Mouse (Mus musculus) stomach, postnatal 0 days (tissue): ENCODE measurements around the gene Ak4. TPM values are rescaled to one million over a fixed set of nuclear protein-coding genes. Genes with fewer than 3 reads are reported as not detected.
"Not testable (repeated sequence)": the region's sequence is repeated elsewhere in the genome, so short reads cannot be mapped to it uniquely, and the experiment has no call there.

Experiments used
- ATAC-seq: fragments of 200-750 bp; cut with Nextera tagmentation; 2 replicates; pipeline ENCODE4 v1.8.0; 2017; ENCODE audit not compliant: low FRiP score, low TSS enrichment
- DNase-seq: peaks from one replicate; pipeline ENCODE4 v3.0.0-alpha.2; 2016; ENCODE audit warnings: low spot score
- H3K27ac ChIP-seq: fragments of 300-500 bp; sonication (generic); replicated peaks from 2 replicates; pipeline ENCODE4 v1.5.1; 2014; ENCODE audit warnings: mild to moderate bottlenecking, control low read depth
- H3K27me3 ChIP-seq: fragments of 300-500 bp; sonication (generic); 2 replicates; pipeline ENCODE4 v1.6.1; 2014; ENCODE audit warnings: low read length; ENCODE audit not compliant: control insufficient read depth, insufficient read depth
- H3K36me3 ChIP-seq: fragments of 300-500 bp; sonication (generic); 2 replicates; pipeline ENCODE4 v1.6.1; 2014; ENCODE audit warnings: low read length, mixed read lengths; ENCODE audit not compliant: control insufficient read depth, insufficient read depth
- H3K4me1 ChIP-seq: fragments of 300-500 bp; sonication (generic); replicated peaks from 2 replicates; pipeline ENCODE4 v1.6.1; 2014; ENCODE audit warnings: antibody characterized with exemption; ENCODE audit not compliant: control insufficient read depth, insufficient read depth
- H3K4me2 ChIP-seq: fragments of 300-500 bp; sonication (generic); replicated peaks from 2 replicates; pipeline ENCODE4 v1.6.1; 2014; ENCODE audit warnings: low read depth, mild to moderate bottlenecking, control low read depth, moderate library complexity
- H3K4me3 ChIP-seq: fragments of 300-500 bp; sonication (generic); 2 replicates; pipeline ENCODE4 v1.5.1; 2014; ENCODE audit warnings: low read depth, low read length, control low read depth
- H3K9ac ChIP-seq: fragments of 300-500 bp; sonication (generic); 2 replicates; pipeline ENCODE4 v1.6.1; 2014; ENCODE audit warnings: mild to moderate bottlenecking, low read length, control low read depth, mixed read lengths
- H3K9me3 ChIP-seq: fragments of 300-500 bp; sonication (generic); 2 replicates; pipeline ENCODE4 v1.6.1; 2016; ENCODE audit warnings: low read length; ENCODE audit not compliant: control insufficient read depth
- CTCF ChIP-seq: IDR thresholded peaks from 2 replicates; pipeline ENCODE4 v1.5.1; 2016; ENCODE audit warnings: antibody characterized with exemption, low read depth, mild to moderate bottlenecking, moderate library complexity
- EP300 ChIP-seq: optimal IDR thresholded peaks from 2 replicates; pipeline ENCODE3; 2016; ENCODE audit warnings: antibody characterized with exemption
- WGBS: fragments of 180-500 bp; shearing (Covaris S2); extraction: QIAGEN DNeasy Blood & Tissue Kit; methylation state at CpG from one replicate; pipeline ENCODE4 v1.1.7; 2014; 5-methylcytosine and 5-hydroxymethylcytosine counted together
- polyA plus RNA-seq: library from polyadenylated mRNA; unstranded; fragments of >200 nt; fragmentation: Nextera tagmentation; extraction: Ambion mirVana; gene quantifications from 2 replicates; pipeline ENCODE4 v1.2.1, GENCODE M21; 2015

The Ak4 gene
- polyA plus RNA-seq, 1 experiment from 2014 or later: 15.8 TPM

- Histone ChIP-seq H3K4me1 (no peaks in the 10 kb centered on the region), H3K4me3 (no peak overlapping the region), H3K27me3 (no peaks in the 10 kb centered on the region), H3K9ac (no peak overlapping the region), H3K4me2 (no peak overlapping the region), H3K9me3 (no peaks in the 10 kb centered on the region), H3K27ac (no peak overlapping the region), H3K36me3 (no peaks in the 10 kb centered on the region)
- 54% methylated on average over 4 of the region's 4 CpGs for WGBS
- TF ChIP-seq EP300 (no peak), CTCF (no peak)
- ATAC-seq (no peak), DNase-seq (no peak)
Observed at GRCm38 (mm10) chr4:101378241-101378640, 40.8 kb upstream of the Ak4 start.

GRCm38 (mm10) chr4:101378778-101379177, 40.3 kb upstream of the Ak4 start:
- H3K27me3 ChIP-seq: no peaks in the 10 kb centered on the region
- no peak overlapping the region for H3K9ac ChIP-seq
- H3K9me3 ChIP-seq: no peaks in the 10 kb centered on the region
- DNase-seq: no peak
- no peaks in the 10 kb centered on the region for H3K4me1 ChIP-seq
- no peak overlapping the region for H3K4me2 ChIP-seq
- no peaks in the 10 kb centered on the region for H3K36me3 ChIP-seq
- no peak for TF ChIP-seq EP300
- no peak overlapping the region for H3K27ac ChIP-seq
- no peak overlapping the region for H3K4me3 ChIP-seq
- WGBS: 82% methylated on average over 4 of the region's 4 CpGs
- ATAC-seq: no peak

GRCm38 (mm10) chr4:101385002-101385401, 34.1 kb upstream of the Ak4 start:
- no peaks in the 10 kb centered on the region for H3K4me1 ChIP-seq
- H3K4me3 ChIP-seq: no peak overlapping the region
- no peaks in the 10 kb centered on the region for H3K36me3 ChIP-seq
- ATAC-seq (no peak), DNase-seq (peak; percentile 23)
- no peak for TF ChIP-seq EP300
- peak; percentile 65 for TF ChIP-seq CTCF
- 46% methylated on average over 2 of the region's 2 CpGs for WGBS
- H3K9me3 ChIP-seq: no peaks in the 10 kb centered on the region
- no peak overlapping the region for H3K27ac ChIP-seq
- H3K4me2 ChIP-seq: no peak overlapping the region
- no peaks in the 10 kb centered on the region for H3K27me3 ChIP-seq
- H3K9ac ChIP-seq: no peak overlapping the region

- TF ChIP-seq EP300: no peak
- no peak for TF ChIP-seq CTCF
- DNase-seq: no peak
- no peak for ATAC-seq
- Histone ChIP-seq H3K27ac (no peak overlapping the region), H3K4me1 (no peaks in the 10 kb centered on the region), H3K4me3 (no peak overlapping the region), H3K9me3 (no peaks in the 10 kb centered on the region), H3K9ac (no peak overlapping the region), H3K27me3 (no peaks in the 10 kb centered on the region), H3K4me2 (no peak overlapping the region), H3K36me3 (no peaks in the 10 kb centered on the region)
- WGBS: 89% methylated on average over 8 of the region's 8 CpGs
Observed at GRCm38 (mm10) chr4:101388246-101388645, 30.8 kb upstream of the Ak4 start.

GRCm38 (mm10) chr4:101388656-101389055, 30.4 kb upstream of the Ak4 start:
- not testable (repeated sequence) for H3K4me2 ChIP-seq, ATAC-seq, H3K9ac ChIP-seq, H3K4me3 ChIP-seq, H3K36me3 ChIP-seq, H3K27ac ChIP-seq, DNase-seq, H3K27me3 ChIP-seq, H3K4me1 ChIP-seq, H3K9me3 ChIP-seq
- WGBS: 69% methylated on average over 6 of the region's 6 CpGs

- DNase-seq (peak; percentile 74), ATAC-seq (peak; percentile 51)
- no peak overlapping the region for H3K4me3 ChIP-seq
- H3K4me1 ChIP-seq: no peaks in the 10 kb centered on the region
- 42% methylated on average over 2 of the region's 2 CpGs for WGBS
- H3K27ac ChIP-seq: no peak overlapping the region
- no peaks in the 10 kb centered on the region for H3K9me3 ChIP-seq
- TF ChIP-seq CTCF: peak; percentile 80
- no peak for TF ChIP-seq EP300
- H3K4me2 ChIP-seq: no peak overlapping the region
- H3K27me3 ChIP-seq: no peaks in the 10 kb centered on the region
- no peak overlapping the region for H3K9ac ChIP-seq
- H3K36me3 ChIP-seq: no peaks in the 10 kb centered on the region
Observed at GRCm38 (mm10) chr4:101392229-101392628, 26.8 kb upstream of the Ak4 start.
